Mouse (Mus musculus): Measurements from ENCODE around the gene Aes.

The Aes gene

DNA sequence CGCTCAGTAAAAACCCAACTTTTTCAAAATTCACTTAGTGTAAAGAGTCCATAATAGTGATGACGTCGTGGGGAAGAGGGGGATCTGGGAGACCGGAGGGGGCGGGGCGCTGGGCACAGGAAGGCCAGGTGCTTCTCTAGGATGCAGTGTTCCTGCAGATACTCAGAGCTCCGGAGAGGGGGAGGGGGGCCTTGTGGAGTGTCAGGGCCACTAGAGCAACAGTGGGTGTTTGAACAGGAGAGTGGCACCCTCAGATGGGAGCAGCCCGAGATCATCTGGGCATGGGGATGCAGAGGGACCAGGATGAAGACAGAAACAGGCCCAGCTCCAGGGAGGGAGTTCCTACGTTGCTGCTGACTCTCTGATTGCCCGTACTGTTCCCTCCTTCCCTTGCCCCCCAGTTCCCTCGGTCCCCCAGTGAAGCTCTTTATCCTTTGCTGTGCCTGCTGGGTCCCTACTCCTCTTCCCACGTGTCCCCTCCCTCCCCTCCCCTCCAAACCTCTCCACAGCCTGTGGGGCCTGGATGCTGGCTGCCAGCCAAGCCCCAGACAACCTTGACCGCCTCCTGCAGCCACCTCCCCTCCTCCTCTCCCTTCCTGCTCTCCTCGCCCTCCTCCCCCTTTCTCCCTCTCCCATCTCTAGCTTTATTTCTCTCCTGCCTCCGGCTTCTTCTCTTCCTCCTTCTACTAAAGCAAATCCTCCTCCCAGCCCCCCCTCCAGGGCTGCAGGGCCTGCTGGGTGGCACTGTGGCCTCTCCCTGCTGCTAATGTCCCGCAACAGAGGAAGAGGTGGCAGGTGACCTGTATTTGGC, 9.3 kb downstream of the Aes start:
- DNase-seq (ENCODE audit: low spot score) = peak; percentile 62

DNA sequence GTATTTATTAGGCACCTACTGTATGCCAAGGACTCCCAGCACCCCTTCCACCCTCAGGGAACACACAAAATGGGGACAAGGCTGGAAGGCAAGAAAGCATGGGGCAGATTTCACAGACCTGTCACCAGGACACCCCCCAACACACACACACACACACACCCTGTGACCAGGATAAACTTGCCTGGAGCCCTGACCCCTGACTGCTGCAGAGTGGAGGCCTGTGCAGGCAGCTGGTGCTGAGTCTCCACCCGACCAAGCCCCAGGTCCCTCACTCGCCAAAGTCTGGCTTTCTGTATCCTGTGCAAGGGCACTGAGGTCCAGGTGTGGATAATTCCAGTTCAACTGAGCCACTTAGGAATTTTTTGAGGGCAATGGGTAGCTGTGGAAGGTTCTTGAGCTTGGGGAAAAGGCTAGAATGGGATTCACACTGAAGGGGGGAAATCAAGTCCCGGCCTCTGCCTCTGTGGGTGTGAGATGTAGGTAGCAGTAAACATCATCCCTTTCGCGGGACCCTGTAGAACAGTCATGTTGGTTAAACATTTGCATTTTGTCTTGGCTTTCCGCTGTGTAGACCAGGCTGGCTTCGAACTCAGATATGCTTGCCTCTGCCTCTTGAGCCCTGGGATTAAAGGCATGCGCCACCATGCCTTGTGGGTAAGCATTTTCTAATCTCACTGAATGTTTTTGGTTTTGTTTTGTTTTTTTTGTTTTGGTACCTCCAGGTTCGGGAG, 10.4 kb downstream of the Aes start:
- peak; percentile 33 for DNase-seq (ENCODE audit: low spot score)

GRCm38 (mm10) chr10:81570238-81570800, 11.0 kb downstream of the Aes start:
- DNase-seq (ENCODE audit: low spot score) = peak; percentile 76

- DNase-seq (ENCODE audit: low spot score) = peak; percentile 99
These were observed 11.7 kb downstream of the Aes start for GRCm38 (mm10) chr10:81570831-81571500.

GRCm38 (mm10) chr10:81571501-81571876, 12.2 kb downstream of the Aes start:
- peak; percentile 99 for DNase-seq (ENCODE audit: low spot score)

DNA sequence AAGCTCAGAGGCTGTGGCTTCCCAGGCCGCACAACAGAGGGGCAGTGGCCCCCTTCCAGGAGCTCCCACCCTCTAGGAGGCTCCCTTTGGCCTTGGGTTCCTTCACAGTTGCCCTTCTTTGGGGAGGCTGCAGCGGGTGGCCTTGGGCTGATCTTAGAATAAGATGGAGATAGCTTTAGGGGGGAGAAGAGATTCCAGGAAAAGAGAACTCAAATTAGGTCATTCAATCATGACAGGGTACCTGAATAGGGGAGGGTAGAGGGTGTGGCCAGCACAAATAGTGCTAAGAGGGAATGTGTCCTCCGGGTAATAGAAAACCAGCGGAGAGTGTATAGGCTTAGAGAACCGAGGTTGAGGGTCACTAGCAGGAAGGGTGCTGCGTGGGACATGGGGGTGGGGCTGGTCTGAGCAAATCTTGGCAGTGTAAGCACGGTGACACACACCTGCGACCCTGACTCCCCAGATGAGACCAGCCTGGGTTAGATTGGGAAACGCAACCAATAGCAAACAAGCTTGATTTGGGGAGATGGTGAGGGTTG, 12.9 kb downstream of the Aes start:
- DNase-seq (ENCODE audit: low spot score) = no peak

- no peak for DNase-seq (ENCODE audit: low spot score)
These were observed 13.7 kb downstream of the Aes start for GRCm38 (mm10) chr10:81572975-81573374.

DNA sequence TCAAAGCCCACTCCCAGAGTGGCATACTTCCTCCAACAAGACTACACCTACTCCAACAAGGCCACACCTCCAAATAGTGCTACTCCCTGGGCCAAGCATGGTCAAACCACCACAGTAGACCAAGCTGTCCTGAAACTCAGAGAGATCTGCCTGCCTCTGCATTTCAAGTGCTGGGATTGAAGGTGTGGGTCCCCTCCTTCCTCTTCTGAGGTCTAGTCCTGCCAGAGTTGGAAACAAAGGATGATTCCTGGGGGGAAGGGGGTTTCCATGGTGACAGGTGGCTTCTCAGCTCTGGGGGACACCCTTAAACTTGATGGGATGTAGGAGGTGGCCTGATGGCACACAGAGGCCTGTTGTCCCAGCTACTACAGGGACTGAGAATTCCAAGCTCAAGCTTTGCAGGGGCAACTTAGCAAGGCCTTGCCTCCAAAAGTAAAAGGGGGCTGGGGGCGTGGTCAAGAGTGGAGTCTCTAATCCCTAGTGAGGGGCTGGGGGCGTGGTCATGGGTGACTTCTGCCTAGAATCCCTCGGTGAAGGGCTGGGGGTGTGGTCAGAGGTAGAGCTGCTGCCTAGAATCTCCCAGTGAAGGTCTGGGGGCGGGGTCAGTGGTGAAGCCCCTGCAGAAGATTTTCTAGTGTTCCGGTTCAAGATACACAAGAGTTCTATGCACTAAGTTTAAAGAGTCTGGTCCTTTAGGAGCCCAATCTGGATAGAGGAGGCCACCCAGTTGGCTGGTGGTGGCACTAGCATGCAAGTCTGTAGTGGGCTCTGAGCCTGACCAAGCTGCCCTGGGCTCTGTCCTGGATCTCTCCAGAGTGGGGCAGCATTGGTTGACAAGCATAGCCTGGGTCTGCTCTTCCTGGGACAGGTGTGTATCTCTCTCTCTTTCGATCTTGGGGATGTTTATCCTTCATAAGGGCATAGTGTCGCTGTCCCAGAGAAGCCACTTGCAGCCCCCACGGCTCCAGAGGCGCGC, 15.1 kb downstream of the Aes start, which contains the start of gene Tle2:
Gene Tle2 (plus strand): TSS at position 481 of the 976 bp plus-strand sequence.
- DNase-seq (ENCODE audit: low spot score) = no peak

- DNase-seq (ENCODE audit: low spot score) = peak; percentile 62
These were observed 15.9 kb downstream of the Aes start for GRCm38 (mm10) chr10:81575208-81575631.

DNA sequence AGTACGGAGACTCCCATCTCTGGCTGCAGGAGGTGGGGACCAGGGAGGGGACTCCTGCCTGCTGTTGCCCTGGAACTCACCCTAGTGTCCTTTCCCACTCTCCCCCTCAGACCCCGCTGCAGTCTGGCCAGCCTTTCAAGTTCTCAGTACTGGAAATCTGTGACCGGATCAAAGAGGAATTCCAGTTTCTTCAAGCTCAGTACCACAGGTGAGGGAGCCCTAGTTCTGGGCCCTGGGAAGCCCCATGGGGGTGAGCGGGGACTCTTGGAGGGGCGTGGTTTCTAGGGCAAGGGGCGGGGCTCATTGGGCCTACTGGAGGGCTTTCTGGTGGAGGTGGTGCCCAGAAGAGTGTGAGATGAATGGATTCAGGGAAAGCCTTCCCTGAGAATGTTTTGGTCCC, 16.4 kb downstream of the Aes start:
- no peak for DNase-seq (ENCODE audit: low spot score)

DNA sequence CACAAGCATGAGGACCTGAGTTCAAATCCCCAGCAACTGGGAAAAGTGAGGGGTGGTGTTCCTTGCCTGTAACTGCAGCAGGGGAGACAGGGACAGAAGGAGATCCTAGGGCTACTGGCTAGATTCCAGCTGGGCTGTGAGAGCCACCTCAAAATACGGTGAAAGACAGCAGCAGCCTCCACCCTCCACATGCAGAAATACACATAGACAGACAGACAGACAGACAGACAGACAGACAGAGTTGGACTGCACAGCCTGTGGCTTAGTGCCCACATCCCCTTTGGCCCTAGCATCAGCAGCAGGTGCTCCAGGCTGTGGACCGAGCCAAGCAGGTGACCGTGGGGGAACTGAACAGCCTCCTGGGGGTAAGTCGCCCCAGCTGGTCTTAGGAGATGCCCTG, 20.7 kb downstream of the Aes start:
- no peak for DNase-seq (ENCODE audit: low spot score)

GRCm38 (mm10) chr10:81580441-81581070, 21.3 kb downstream of the Aes start:
- peak; percentile 41 for DNase-seq (ENCODE audit: low spot score)

GRCm38 (mm10) chr10:81583347-81583746, 24.1 kb downstream of the Aes start:
- DNase-seq (ENCODE audit: low spot score) = no peak

GRCm38 (mm10) chr10:81588739-81589138, 29.5 kb downstream of the Aes start:
- DNase-seq (ENCODE audit: low spot score) = no peak

DNA sequence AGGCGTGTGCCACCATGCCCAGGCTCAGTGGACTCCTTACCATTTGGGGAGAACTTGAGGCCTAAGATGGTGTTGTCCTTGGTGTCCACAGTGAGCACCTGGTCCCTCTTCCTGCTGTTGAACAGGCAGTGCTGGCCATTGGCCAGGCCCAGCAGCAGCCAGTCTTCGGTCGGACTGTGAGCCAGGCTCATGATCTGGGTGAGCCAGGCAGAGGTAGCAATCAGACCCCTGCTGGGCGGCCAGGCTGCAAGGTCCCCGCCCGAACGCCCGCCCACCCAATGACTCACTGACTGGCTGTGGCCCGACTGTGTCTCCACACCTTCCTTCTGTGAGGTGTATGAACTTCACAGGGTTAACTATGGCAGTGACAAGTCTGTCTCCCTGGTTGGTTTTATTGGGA, 32.6 kb downstream of the Aes start:
- DNase-seq (ENCODE audit: low spot score) = no peak

GRCm38 (mm10) chr10:81592631-81593030, 33.3 kb downstream of the Aes start:
- no peak for DNase-seq (ENCODE audit: low spot score)

DNA sequence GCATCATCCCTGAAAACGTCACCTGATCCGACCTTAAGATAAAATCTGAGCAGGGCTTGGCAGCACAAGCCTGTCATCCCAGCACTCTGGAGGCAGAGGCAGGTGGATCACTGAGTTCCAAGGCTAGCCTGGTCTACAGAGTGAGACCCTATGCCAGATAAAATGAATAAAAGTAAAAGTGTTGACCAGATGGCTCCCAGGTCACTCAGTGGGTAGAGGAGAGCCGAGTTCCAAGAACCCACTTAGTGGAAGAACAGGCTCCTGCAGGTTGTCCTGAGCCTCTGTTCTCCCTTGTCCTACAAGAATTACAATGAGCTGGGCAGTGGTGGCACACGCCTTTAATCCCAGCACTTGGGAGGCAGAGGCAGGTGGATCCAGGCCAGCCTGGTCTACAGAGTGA, 33.9 kb downstream of the Aes start:
- no peak for DNase-seq (ENCODE audit: low spot score)

DNA sequence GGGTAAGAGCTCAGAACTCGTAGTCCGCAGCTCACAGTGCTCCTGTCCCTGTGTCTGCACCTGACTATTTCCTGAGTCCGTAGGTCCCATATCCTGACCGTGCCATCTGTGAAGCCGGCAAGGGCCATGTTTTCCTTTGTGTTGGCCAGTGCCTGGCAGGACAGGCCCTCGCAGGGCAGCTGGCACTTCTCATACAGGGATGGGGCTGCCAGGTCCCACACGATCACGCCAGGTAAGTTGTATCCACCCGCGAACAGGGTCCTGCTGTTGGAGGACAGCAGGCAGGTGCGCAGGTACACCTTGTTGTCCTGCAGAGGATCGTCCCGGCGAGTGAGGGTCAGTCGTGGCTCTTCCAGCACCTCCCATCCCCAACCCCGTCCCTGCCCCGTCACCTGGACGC, 34.6 kb downstream of the Aes start:
- DNase-seq (ENCODE audit: low spot score) = no peak

DNA sequence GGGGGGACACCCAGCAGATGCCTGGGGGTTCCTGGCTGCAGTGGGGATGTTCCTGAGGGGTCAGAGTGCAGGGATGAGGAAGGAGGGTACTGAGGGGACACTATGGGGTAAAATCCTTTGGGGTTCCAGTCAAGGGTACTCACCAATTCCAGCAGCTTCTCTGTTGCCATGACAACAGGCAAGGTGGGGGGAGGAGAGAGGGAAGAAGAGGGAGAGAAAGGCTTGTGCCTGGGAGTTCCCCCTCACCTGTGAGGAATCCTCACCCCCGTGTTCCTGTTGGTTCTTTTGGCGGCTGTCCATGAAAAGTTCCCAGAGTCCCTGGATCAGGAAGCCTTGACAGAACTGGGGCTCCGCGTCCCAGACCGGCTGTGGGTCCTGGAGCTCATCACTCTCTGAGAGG, 36.3 kb downstream of the Aes start:
- DNase-seq (ENCODE audit: low spot score) = no peak

- DNase-seq (ENCODE audit: low spot score) = no peak
These were observed 37.3 kb downstream of the Aes start for GRCm38 (mm10) chr10:81596611-81597010.
